Mouse (Mus musculus): ENCODE measurements around the gene Gm20908.
"Not testable (repeated sequence)": the region's sequence is repeated elsewhere in the genome, so short reads cannot be mapped to it uniquely, and the experiment has no call there.

The Gm20908 gene

GRCm38 (mm10) chrY:64472966-64473365 lies at the start of gene Gm20908:
TSS of gene Gm20908 (plus strand) at chrY:64473266.
- not testable (repeated sequence) for DNase-seq (ENCODE audit: low spot score in 2 of 2)

Measured in thymus, postnatal 10 days (tissue).